Mouse (Mus musculus): ENCODE measurements around the gene Gcn1l1.

DNA sequence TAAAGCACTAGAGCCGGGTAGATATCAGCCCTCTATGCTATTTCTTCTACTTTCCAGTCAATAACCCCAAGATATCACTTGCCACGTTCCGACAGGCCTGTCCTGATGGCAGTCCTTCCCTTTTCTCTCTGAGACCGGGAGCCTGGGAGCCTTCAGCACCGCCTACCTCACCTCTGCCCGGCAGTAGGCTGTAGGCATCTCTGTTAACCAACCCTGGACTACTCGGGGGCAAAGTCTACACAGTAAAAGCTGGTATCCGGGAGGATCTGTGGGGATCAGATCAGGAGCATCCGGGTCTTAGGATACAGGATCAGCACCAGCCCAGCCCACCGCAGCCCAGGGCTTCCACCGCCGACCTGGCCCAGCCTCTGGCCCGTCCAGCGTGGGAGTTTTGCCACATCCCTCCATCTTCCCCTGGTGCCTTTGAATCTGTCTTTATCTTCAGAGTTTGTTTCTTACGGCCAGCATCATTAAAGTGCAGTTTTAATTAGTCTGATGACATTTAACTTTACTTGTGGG is 42.0 kb upstream of the Gcn1l1 start:
- TF ChIP-seq CTCF (IDR thresholded peaks at IDR 0.05; ENCODE audit: extremely low read depth, insufficient read depth, insufficient read length, insufficient replicate concordance) = no peak
- no peak for TF ChIP-seq POLR2A (IDR thresholded peaks at IDR 0.05; ENCODE audit: low read depth, low read length)
